In the genomic region with DNA sequence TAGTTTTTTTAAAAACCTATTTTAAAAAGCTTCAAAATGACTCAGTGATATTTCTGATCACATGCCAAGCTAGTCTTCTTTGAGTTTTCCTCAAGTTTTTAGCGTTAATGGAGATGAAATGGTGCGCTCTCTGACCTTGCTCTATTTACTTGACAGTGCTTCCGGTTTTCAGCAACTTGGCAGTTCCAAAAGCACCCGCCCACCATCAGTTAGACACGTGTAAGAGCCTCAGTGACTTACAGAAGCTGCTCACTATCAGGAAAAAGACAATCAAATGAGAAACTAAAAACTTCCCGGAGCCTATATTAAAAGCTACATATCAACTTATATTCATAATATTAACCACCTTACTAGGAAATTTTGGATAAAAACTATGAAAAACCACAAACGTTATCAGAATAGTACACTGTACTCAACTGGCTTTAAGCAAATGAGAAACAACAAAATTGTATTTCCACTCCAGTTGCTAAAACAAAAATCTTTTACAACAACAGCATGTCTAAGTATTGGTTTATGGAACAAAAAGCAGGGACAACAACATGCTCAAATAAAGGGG, we compare ENCODE assay signal across 15 mouse cellular contexts. TPM values are rescaled to one million over a fixed set of nuclear protein-coding genes. Genes with fewer than 3 reads are reported as not detected.
DNase-seq lines count a peak whose midpoint lies in the region; ATAC-seq and TF ChIP-seq lines count a peak whose summit lies in the region.
"Had no signal": no experiment of that assay in that cellular context is flagged by ENCODE, and none has a peak within 500 bp of the region (broad histone marks: within the 10 kb centered on the region; RNA-seq: fewer than 3 reads in every experiment).

No protein-coding gene starts in this region.

- no peak for TF ChIP-seq POLR2A in liver, adult 2 months (IDR thresholded peaks at IDR 0.05; ENCODE audit: extremely low read depth, insufficient read depth, low read length)

- H3K79me2 ChIP-seq in liver, adult 2 months (ENCODE audit: control insufficient read depth, insufficient read depth, low read length) = peaks cover 4% of the 10 kb centered on the region; the same call in 1 of the 2 replicates

- no peaks in the 10 kb centered on the region for H3K27me3 ChIP-seq in liver, adult 2 months (ENCODE audit: control insufficient read depth, insufficient read depth, low read length)
- H3K27me3 ChIP-seq in liver, embryonic 11.5 days (replicated peaks; ENCODE audit: control insufficient read depth, insufficient read depth, low read length) = no peaks in the 10 kb centered on the region
- H3K27me3 ChIP-seq in neural tube, embryonic 15.5 days (replicated peaks) = no peaks in the 10 kb centered on the region
- H3K27me3 ChIP-seq: heart, embryonic 12.5 days; intestine, embryonic 15.5 days; midbrain, embryonic 13.5 days had no signal

- no peak for TF ChIP-seq CTCF in liver, adult 2 months (IDR thresholded peaks at IDR 0.05; ENCODE audit: low read depth, low read length)

- H3K27ac ChIP-seq in liver, adult 2 months (replicated peaks; ENCODE audit: insufficient read depth, low read depth, low read length) = no peak overlapping the region
- no peak overlapping the region for H3K27ac ChIP-seq in liver, embryonic 11.5 days (ENCODE audit: low read depth, low read length)
- no peak overlapping the region for H3K27ac ChIP-seq in neural tube, embryonic 15.5 days (replicated peaks)
- H3K27ac ChIP-seq: hindbrain, embryonic 10.5 days; intestine, embryonic 15.5 days; limb, embryonic 10.5 days; midbrain, embryonic 13.5 days had no signal

- H3K4me2 ChIP-seq in liver, embryonic 11.5 days = no peak overlapping the region
- H3K4me2 ChIP-seq in neural tube, embryonic 15.5 days = no peak overlapping the region
- H3K4me2 ChIP-seq: heart, embryonic 12.5 days; intestine, embryonic 15.5 days; midbrain, embryonic 13.5 days had no signal

- H3K9ac ChIP-seq in liver, adult 2 months (ENCODE audit: low read depth, low read length) = no peak overlapping the region
- no peak overlapping the region for H3K9ac ChIP-seq in liver, embryonic 11.5 days (ENCODE audit: low read depth, low read length)
- no peak overlapping the region for H3K9ac ChIP-seq in neural tube, embryonic 15.5 days (replicated peaks)
- H3K9ac ChIP-seq: heart, embryonic 12.5 days; intestine, embryonic 15.5 days; midbrain, embryonic 13.5 days had no signal

- no peaks in the 10 kb centered on the region for H3K9me3 ChIP-seq in liver, embryonic 11.5 days (ENCODE audit: control insufficient read depth, low read length)
- no peaks in the 10 kb centered on the region for H3K9me3 ChIP-seq in neural tube, embryonic 15.5 days (replicated peaks)
- H3K9me3 ChIP-seq: heart, embryonic 12.5 days; hindbrain, embryonic 10.5 days; intestine, embryonic 15.5 days; limb, embryonic 10.5 days; midbrain, embryonic 13.5 days had no signal

- H3K36me3 ChIP-seq in liver, adult 2 months (ENCODE audit: control insufficient read depth, insufficient read depth, low read length) = peaks cover 23% of the 10 kb centered on the region; the same call in 1 of the 2 replicates
- peaks cover 17% of the 10 kb centered on the region; the same call in 1 of the 2 replicates for H3K36me3 ChIP-seq in liver, embryonic 11.5 days (ENCODE audit: control insufficient read depth, insufficient read depth, low read length)
- peaks cover 10% of the 10 kb centered on the region; the same call in 1 of the 2 replicates for H3K36me3 ChIP-seq in neural tube, embryonic 15.5 days

- no peak for ATAC-seq in liver, embryonic 11.5 days (replicated peaks; ENCODE audit: low FRiP score)
- peak; percentile 42 for ATAC-seq in megakaryocyte progenitor cell, adult 5-6 weeks (replicated peaks; ENCODE audit: poor library complexity)
- no peak for ATAC-seq in neural tube, embryonic 15.5 days (ENCODE audit: low FRiP score)
- ATAC-seq: forebrain, embryonic 16.5 days; intestine, embryonic 15.5 days; midbrain, embryonic 13.5 days had no signal

- 34% methylated on average over 7 of the region's 7 CpGs for WGBS in liver, adult 2 months
- WGBS in liver, embryonic 11.5 days = 73% methylated on average over 7 of the region's 7 CpGs
- WGBS in neural tube, embryonic 15.5 days = 84% methylated on average over 7 of the region's 7 CpGs

- peak; percentile 48 for DNase-seq in liver, adult 2 months (ENCODE audit: extremely low read depth, low read depth, low spot score)
- DNase-seq in liver, embryonic 11.5 days (ENCODE audit: low spot score) = no peak
- peak; percentile 70 for DNase-seq in adrenal gland, adult 2 months
- peak; percentile 26 for DNase-seq in brain, adult 2 months (ENCODE audit: low read depth, low spot score)
- DNase-seq in cerebellum, adult 9-10 months = no peak
- DNase-seq: cerebellum, adult 18-20 months; right cerebral cortex, postnatal 25 days had no signal

- H3K4me1 ChIP-seq in liver, adult 2 months (ENCODE audit: control insufficient read depth, insufficient read depth, low read length) = no peaks in the 10 kb centered on the region
- H3K4me1 ChIP-seq in liver, embryonic 11.5 days (replicated peaks; ENCODE audit: control insufficient read depth, insufficient read depth, low read length) = no peaks in the 10 kb centered on the region; the same call in none of the 2 replicates
- H3K4me1 ChIP-seq in neural tube, embryonic 15.5 days = peaks cover 9% of the 10 kb centered on the region; the same call in 1 of the 2 replicates
- H3K4me1 ChIP-seq: intestine, embryonic 15.5 days had no signal

- no peak overlapping the region for H3K4me3 ChIP-seq in liver, adult 2 months (ENCODE audit: insufficient read depth, low read depth, low read length)
- H3K4me3 ChIP-seq in liver, embryonic 11.5 days (ENCODE audit: low read depth, low read length) = no peak overlapping the region
- H3K4me3 ChIP-seq in neural tube, embryonic 15.5 days (replicated peaks) = no peak overlapping the region
- H3K4me3 ChIP-seq: heart, embryonic 12.5 days; hindbrain, embryonic 10.5 days; intestine, embryonic 15.5 days; limb, embryonic 10.5 days; midbrain, embryonic 13.5 days had no signal

RNA-seq across cellular contexts. Expression of a gene that starts 5.4 kb away (rescaled TPM):
- 1.5 and 1.9 TPM in 2 replicates for total RNA-seq in liver, adult 2 months (2014; rRNA removed)
- polyA plus RNA-seq in liver, adult 2 months (2012; rRNA removed) = 0.17 and 0.73 TPM in 2 replicates
- polyA plus RNA-seq in liver, embryonic 11.5 days (2014; fragmentation: Nextera tagmentation; extraction: Ambion mirVana) = 42.7 and 46.7 TPM in 2 replicates
- 10 to 100 TPM; 28.4 to 33.6 TPM for total RNA-seq in adrenal gland, adult 2 months (2021)
- polyA plus RNA-seq in adrenal gland, adult 2 months (2012; rRNA removed) = 0.95 and 1.1 TPM in 2 replicates
- total RNA-seq in megakaryocyte progenitor cell, adult 5-6 weeks (2015) = 45.4 and 46.2 TPM in 2 replicates
- total RNA-seq in megakaryocyte progenitor cell, adult 5-6 weeks (2017) = 9.0 and 12.7 TPM in 2 replicates
- polyA plus RNA-seq in neural tube, embryonic 15.5 days (2015; fragmentation: Nextera tagmentation; extraction: Ambion mirVana) = 21.5 and 23.4 TPM in 2 replicates

Comparison
In these comparisons a context has a peak if more than half of its experiments do, and no peak if none do; other contexts are left out.
1. DNase-seq: peak in liver, adult 2 months (single experiment), adrenal gland, adult 2 months (single experiment) and brain, adult 2 months (single experiment); none in liver, embryonic 11.5 days (single experiment) and cerebellum, adult 9-10 months (single experiment).
2. RNA of a gene that starts 5.4 kb away (polyA plus RNA-seq): 42.7 to 46.7 TPM in liver, embryonic 11.5 days and 21.5 to 23.4 TPM in neural tube, embryonic 15.5 days; 0.95 to 1.1 TPM in adrenal gland, adult 2 months and 0.17 to 0.73 TPM in liver, adult 2 months; every median in the first group is over 10 times any median in the second.